Mouse (Mus musculus) olfactory bulb, adult 2 months (tissue): ENCODE data around the gene Zfp524. TPM values are rescaled to one million over a fixed set of nuclear protein-coding genes. Genes with fewer than 3 reads are reported as not detected.
A peak's percentile ranks its signal among the peaks of the same experiment; 100 is the strongest.
"Not testable (repeated sequence)": the region's sequence is repeated elsewhere in the genome, so short reads cannot be mapped to it uniquely, and the experiment has no call there.

Source experiments
- H3K27ac ChIP-seq: fragments of 200-500 bp; 2 replicates; pipeline ENCODE4 v1.5.1; 2012; ENCODE audit warnings: low read depth, low read length; ENCODE audit not compliant: insufficient read depth
- H3K4me1 ChIP-seq: fragments of 200-500 bp; 2 replicates; pipeline ENCODE4 v1.6.1; 2012; ENCODE audit warnings: low read length; ENCODE audit not compliant: control insufficient read depth, insufficient read depth
- H3K4me3 ChIP-seq: fragments of 200-500 bp; 2 replicates; pipeline ENCODE4 v1.5.1; 2012; ENCODE audit warnings: mild to moderate bottlenecking, low read depth, low read length, moderate library complexity; ENCODE audit not compliant: insufficient read depth
- CTCF ChIP-seq: fragments of 200-500 bp; IDR thresholded peaks from 2 replicates; pipeline ENCODE4 v1.5.1; 2012; ENCODE audit warnings: low read depth, mild to moderate bottlenecking, low read length, moderate library complexity; ENCODE audit not compliant: insufficient read depth
- POLR2A ChIP-seq: fragments of 200-500 bp; IDR thresholded peaks from 2 replicates; pipeline ENCODE4 v1.6.1; 2012; ENCODE audit warnings: mild to moderate bottlenecking, low read depth, low read length, moderate library complexity; ENCODE audit not compliant: insufficient read depth
- WGBS: fragments of 180-500 bp; shearing (Covaris S2); methylation state at CpG from one replicate; pipeline ENCODE4 v1.1.7; 2018; 5-methylcytosine and 5-hydroxymethylcytosine counted together
- polyA plus RNA-seq: library from polyadenylated mRNA; stranded (reverse); fragments of >200 nt; gene quantifications from 2 replicates; pipeline ENCODE4 v1.2.4, GENCODE M21; 2012; ENCODE audit warnings: low replicate concordance; ENCODE audit not compliant: missing spikeins, insufficient read depth, insufficient read length

Gene Zfp524
- polyA plus RNA-seq, 1 experiment, result not detected

DNA sequence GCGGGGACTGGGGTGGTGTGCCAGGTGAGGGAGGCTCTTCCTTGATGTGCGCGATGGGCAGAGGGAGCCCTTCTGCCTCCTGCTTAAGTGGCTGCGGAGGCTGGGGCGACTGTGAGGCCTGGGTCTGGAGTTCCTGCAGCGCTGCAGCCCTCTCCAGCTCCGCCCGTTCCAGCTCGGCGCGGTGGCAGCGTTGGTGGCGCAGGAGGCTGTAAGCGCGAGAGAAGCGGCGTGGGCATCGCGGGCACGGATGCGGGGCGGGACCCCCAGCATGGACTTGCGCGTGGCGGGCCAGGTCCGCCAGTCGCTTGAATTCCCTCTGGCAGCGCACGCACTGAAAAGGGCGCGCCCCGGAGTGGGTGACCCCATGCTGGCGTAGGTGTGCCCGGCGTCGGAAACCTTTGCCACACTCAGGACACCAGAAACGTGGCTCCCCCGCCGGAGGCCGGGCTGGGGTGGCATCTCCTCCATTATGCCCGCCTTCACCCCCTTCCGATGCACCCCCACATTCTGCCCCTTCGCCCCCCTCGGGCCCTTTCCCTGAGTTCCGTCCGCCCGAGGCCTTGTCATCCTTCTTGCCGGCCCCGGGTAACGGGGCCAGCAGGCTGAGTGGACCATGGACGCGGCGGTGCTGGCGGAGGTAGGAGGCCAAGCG is 20.7 kb upstream of the Zfp524 start:
- TF ChIP-seq CTCF, result no peak
- TF ChIP-seq POLR2A, result no peak
- WGBS, result 65% methylated on average over 55 of the region's 55 CpGs
- no peak overlapping the region for H3K4me3 ChIP-seq
- no peak overlapping the region for H3K27ac ChIP-seq
- peaks cover 28% of the 10 kb centered on the region for H3K4me1 ChIP-seq

DNA sequence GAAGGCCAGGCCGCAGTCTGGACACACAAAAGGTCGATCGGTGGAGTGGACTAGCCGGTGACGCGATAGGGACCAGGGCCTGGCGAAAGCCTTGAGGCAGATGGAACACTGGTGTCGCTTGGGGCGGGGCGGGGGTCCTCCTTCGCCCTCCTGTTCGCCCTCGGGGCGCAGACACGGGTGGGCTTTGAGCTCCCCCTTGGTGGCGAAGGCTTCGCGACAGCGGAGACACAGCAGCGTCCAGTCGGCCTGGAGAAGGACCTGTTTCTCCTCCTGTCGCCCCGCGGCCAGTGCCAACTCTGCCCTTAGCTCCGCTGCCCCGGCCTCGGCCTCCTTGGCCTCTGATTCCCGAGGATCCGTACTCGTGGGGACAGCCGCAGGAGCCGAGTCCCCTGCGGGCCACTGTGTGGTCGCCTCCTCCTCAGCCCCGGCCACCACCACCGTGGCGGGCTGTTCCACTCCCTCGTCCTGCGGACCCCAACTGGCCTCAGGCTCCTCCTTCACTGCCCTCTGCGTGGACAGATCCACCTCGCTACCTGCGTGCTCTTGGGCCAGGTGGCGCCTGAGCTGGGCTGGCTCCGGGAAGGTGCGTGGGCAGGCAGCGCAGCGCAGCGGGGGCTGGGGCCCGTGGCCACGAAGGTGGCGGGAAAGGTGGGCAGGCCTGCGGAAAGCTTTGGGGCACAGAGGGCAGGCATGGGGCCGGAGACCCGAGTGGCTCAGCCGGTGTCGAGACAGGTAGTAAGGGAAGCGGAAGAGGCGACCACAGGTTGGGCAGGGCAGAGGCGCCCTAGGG is 20.0 kb upstream of the Zfp524 start:
- TF ChIP-seq CTCF, result no peak
- no peak overlapping the region for H3K27ac ChIP-seq
- H3K4me3 ChIP-seq, result no peak overlapping the region
- peaks cover 28% of the 10 kb centered on the region for H3K4me1 ChIP-seq
- 68% methylated on average over 59 of the region's 59 CpGs for WGBS

DNA sequence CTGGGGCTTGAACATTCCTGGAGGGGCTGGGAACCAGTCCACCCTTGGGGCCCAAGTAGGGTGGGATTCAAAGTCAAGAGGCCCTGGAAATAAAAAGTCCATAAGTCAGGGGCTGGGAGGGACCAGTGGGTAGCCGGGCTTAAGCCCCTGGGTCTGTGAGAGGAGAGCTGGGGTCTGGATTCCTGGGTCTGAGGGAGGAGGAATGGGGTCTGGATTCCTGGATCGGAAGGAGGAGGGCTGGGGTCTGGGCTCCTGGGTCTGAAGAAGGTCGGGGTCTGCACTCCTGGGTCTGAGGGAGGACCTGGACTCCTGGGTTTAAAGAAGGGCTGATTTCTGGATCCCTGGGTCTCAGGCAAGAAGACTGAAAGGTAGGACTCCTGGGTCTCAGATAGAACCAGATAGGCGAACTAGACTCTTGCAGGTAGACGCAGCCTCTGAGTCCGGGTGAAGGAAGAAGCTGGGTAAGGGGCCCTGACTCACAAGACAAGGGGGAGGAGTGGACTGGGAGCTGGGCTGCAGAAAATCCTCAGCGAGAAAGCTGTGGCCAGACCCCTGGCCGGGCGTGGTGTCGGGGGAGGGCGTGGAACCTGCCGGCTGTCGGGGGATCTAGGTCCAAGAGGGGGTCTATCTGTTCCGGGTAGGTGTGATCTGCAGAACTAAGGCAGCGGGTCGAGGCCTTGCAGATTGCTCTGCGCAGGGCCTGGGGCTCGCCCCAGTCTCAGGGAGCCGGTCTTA is 18.8 kb upstream of the Zfp524 start:
- H3K4me1 ChIP-seq, result peaks cover 28% of the 10 kb centered on the region
- H3K27ac ChIP-seq, result 0 out of 2 replicates have a peak overlapping the region, but pooled peaks have one; percentile 4
- TF ChIP-seq CTCF (no peak), POLR2A (no peak)
- 3% methylated on average over 19 of the region's 19 CpGs for WGBS
- peak overlapping the region; percentile 91 for H3K4me3 ChIP-seq

DNA sequence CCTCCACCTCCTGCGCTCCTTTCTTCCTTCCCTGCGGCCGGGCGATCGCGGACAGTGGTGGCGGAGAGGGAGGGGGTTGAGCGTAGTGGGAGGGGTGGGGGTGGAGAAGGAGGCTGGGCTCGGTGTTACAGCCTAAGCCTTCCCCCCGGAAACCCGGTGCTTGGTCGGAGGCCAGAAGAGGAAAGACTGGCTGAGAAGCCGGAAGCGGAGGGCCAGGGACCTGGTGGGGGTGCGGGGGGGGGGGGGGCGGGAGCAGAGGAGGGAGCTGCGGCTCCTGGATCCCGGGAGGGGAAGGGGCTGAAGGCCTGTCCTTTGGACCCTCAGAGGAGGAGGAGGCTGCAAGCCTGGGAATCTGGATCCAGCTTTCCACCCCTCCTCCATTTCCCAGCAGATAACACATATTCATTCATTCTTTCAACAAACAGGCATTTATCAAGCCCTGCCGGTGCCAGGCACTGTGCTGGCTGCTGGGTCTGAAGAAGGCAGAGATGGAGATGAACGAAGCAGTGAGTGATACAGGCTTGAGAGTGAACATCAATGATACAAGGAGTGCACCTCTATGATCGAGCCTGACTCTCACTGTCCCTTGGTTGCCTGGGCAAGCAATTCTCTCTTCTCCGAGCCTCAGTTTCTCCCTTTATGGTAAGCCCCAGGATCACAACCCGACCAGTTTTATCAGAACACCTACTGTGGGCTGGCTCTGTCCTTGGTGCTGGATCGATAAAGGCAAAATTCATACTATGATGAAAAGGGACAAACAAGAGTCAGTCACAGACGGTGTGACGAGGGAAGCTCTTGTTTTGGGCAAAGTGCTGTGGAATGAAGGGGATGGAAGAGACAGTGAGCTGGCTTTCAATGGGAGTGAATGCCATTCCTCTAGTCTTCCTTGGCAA is 18.0 kb upstream of the Zfp524 start, which contains the start of gene Zfp579:
Gene Zfp579, minus strand, starts transcription at position 156 of the 893 bp plus-strand sequence.
- peak within 1 kb of the TSS; percentile 91 for H3K4me3 ChIP-seq
- 1% methylated on average over 21 of the region's 26 CpGs for WGBS
- TF ChIP-seq CTCF, result no peak
- peak; percentile 45; the same call in 1 of the 2 replicates for TF ChIP-seq POLR2A

DNA sequence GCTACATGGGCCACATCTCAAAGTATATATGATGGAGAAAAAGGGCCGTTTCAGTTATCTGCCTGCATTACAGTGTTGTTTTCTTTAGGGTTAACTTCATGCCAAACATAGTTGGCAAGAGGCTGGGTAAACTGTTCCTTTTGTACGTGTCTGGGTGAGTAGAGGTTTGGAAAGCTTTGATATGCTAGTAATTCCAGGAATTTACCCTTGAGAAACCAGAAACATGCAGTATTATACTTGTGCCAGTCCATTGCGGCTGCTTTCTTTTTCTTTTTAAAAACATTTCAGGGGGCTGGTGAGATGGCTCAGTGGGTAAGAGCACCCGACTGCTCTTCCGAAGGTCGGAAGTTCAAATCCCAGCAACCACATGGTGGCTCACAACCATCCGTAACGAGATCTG is 17.3 kb upstream of the Zfp524 start:
- WGBS, result 39% methylated on average over 8 of the region's 8 CpGs
- TF ChIP-seq CTCF, result no peak
- TF ChIP-seq POLR2A, result no peak
- H3K4me1 ChIP-seq, result peaks cover 28% of the 10 kb centered on the region
- no peak overlapping the region for H3K27ac ChIP-seq
- peak overlapping the region; percentile 64; the same call in 1 of the 2 replicates for H3K4me3 ChIP-seq

More for the DNA sequence above, 18.0 kb upstream of the Zfp524 start, which contains the start of gene Zfp579:
- H3K27ac ChIP-seq, result peak within 1 kb of the TSS; percentile 57
- peaks cover 28% of the 10 kb centered on the region for H3K4me1 ChIP-seq

DNA sequence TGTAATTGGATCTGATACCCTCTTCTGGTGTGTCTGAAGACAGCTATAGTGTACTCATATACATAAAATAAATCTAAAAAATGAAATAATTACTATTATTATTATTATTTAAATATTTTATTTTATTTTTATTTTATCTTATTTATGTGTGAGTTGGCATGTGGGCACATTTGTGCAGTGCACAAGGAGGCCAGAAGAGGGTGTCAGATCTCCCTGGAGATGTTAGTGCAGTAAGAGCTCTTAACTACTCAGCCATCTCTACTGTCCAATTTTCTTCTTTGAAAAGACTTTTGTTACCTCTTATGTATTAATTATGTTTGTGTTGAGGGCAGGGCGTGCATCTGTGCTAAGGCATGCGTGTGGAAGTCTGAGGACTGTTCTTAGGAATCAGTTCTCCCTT is 14.3 kb upstream of the Zfp524 start:
- no peak for TF ChIP-seq POLR2A
- no peak for TF ChIP-seq CTCF
- H3K27ac ChIP-seq, result no peak overlapping the region
- no peak overlapping the region for H3K4me3 ChIP-seq
- H3K4me1 ChIP-seq, result peaks cover 5% of the 10 kb centered on the region; the same call in 1 of the 2 replicates
- WGBS, result 66% methylated on average over 2 of the region's 2 CpGs

DNA sequence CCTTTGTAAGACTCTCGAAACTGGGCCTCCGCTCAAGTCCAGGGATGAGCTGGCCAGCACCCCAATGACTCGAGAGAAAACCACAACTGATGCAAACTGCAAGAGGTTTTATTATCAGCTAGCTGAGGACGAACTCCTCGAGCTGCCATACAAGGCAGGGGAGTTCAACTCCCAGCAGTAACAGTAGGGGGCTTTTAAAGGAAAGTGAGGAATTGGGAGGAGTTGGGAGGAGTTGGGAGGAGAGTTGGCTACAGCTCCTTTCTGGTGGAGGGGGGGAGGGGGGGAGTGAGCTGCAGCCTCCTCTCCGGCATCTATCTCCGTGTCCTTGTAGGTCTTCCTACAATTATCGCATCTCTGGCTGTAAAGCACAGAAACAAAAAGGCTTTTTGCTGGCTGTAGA is 11.3 kb upstream of the Zfp524 start:
- H3K4me1 ChIP-seq, H3K4me3 ChIP-seq, H3K27ac ChIP-seq: not testable (repeated sequence)
- WGBS, result 33% methylated on average over 8 of the region's 8 CpGs

DNA sequence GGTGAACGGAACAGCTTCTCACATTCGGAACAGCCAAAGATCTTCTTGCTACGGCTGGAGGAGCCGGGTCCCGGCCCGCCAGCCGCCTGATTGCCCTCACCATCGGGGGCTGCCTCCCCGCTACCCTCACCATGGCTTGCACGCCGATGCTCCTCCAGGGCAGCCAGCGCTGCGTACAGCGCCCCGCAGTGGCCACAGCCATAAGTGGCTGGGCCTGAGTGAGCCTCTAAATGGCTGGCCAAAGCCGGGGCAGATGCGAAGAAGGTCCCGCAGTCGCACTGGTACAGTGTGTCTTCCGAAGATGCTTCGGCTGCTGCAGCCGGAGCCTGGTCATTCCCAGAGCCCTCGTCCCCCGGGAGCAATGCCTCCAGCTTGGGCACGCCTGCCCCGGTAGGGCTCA is 6.0 kb upstream of the Zfp524 start:
- TF ChIP-seq POLR2A (no peak), CTCF (no peak)
- Histone ChIP-seq H3K27ac (no peak overlapping the region), H3K4me1 (peaks cover 10% of the 10 kb centered on the region; the same call in 1 of the 2 replicates), H3K4me3 (no peak overlapping the region)
- 94% methylated on average over 26 of the region's 26 CpGs for WGBS
